In the genomic region with DNA sequence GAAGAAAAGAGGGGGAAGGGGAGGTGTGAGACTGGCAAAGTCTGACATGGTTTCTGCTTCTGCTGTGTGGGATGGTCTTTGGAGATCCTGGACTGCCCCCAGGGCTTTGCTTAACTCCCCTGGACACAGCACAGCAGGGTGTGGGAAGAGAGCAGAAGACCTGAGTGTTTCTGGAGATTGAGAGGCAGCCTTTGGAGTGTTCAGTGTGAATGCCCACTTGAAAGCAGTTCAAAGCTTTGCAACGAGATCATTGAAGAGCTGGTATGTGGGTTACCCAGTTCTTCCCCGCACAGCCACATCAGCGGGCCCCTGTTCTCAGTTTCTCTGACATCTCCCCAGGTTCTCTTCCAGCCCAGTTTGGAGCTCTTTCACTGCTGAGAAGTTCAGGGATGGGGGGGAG, we compare ENCODE assay signal across 20 mouse cellular contexts. TPM values are rescaled to one million over a fixed set of nuclear protein-coding genes. Genes with fewer than 3 reads are reported as not detected.
DNase-seq lines count a peak whose midpoint lies in the region; ATAC-seq lines count a peak whose summit lies in the region.
"Had no signal": no experiment of that assay in that cellular context is flagged by ENCODE, and none has a peak within 500 bp of the region (broad histone marks: within the 10 kb centered on the region; RNA-seq: fewer than 3 reads in every experiment).

No protein-coding gene starts in this region.

- peak overlapping the region; percentile 86 for H3K4me2 ChIP-seq in forebrain, embryonic 16.5 days (ENCODE audit: low read length)

- DNase-seq in heart, adult 11 months, result peak; percentile 55
- DNase-seq in heart, adult 8-10 months (ENCODE audit: low spot score), result no peak
- DNase-seq in left cerebral cortex, postnatal 4 days, result peak; percentile 8
- DNase-seq in left cerebral cortex, postnatal 10 days (ENCODE audit: extremely low spot score in 1 of 2, low spot score in 2 of 2), result no peak
- DNase-seq in brain, adult 2 months (ENCODE audit: low read depth, low spot score), result peak; percentile 65
- DNase-seq in adrenal gland, adult 2 months, result no peak
- DNase-seq: cerebellum, adult 18-20 months; kidney, adult 9 months; lung, adult 2 months; thymus, adult 2 months had no signal

- WGBS in forebrain, embryonic 16.5 days, result 11% methylated on average over 3 of the region's 3 CpGs

- intact Hi-C loops in left cerebral cortex, postnatal 4 days (cut with DNase I), result no loop called here
- intact Hi-C loops in left cerebral cortex, postnatal 10 days (cut with DNase I), result no loop called here

- peak; percentile 14 for ATAC-seq in forebrain, embryonic 16.5 days
- no peak for ATAC-seq in erythroid progenitor cell, adult 5-6 weeks (replicated peaks; ENCODE audit: low FRiP score, poor library complexity, severe bottlenecking)
- ATAC-seq: inflammation-experienced regulatory T-cells, adult 6 months had no signal

- H3K27ac ChIP-seq in forebrain, embryonic 16.5 days (ENCODE audit: low read length), result peak overlapping the region; percentile 85
- H3K27ac ChIP-seq: macrophage had no signal

- no peaks in the 10 kb centered on the region for H3K27me3 ChIP-seq in forebrain, embryonic 16.5 days (replicated peaks; ENCODE audit: control insufficient read depth, insufficient read depth, low read length)

- no peak overlapping the region for H3K4me3 ChIP-seq in forebrain, embryonic 16.5 days (replicated peaks; ENCODE audit: low read length)
- H3K4me3 ChIP-seq: erythroblast, embryonic 14.5 days had no signal

- H3K9ac ChIP-seq in forebrain, embryonic 16.5 days (replicated peaks; ENCODE audit: low read depth, low read length), result no peak overlapping the region; the same call in 1 of the 2 replicates

- H3K36me3 ChIP-seq in forebrain, embryonic 16.5 days (ENCODE audit: control insufficient read depth, insufficient read depth), result no peaks in the 10 kb centered on the region

- peaks cover 36% of the 10 kb centered on the region for H3K4me1 ChIP-seq in forebrain, embryonic 16.5 days (replicated peaks; ENCODE audit: control insufficient read depth, insufficient read depth, low read length)

- no peaks in the 10 kb centered on the region for H3K9me3 ChIP-seq in forebrain, embryonic 16.5 days (ENCODE audit: control insufficient read depth, low read length)

RNA-seq across cellular contexts. Expression of a gene that starts 4.7 kb away (rescaled TPM):
- total RNA-seq in heart, adult 8-10 months (2022), result not detected
- 10 to 100 TPM in 1 of 2 experiments, 1 to 10 TPM in 1; 9.5 to 10.1 TPM for total RNA-seq in left cerebral cortex, postnatal 4 days (2021)
- total RNA-seq in left cerebral cortex, postnatal 10 days (2021), result 10 to 100 TPM; 10.4 to 12.4 TPM
- 4.1 and 4.4 TPM in 2 replicates for polyA plus RNA-seq in forebrain, embryonic 16.5 days (2015; fragmentation: Nextera tagmentation; extraction: Ambion mirVana)
- total RNA-seq in erythroid progenitor cell, adult 5-6 weeks (2015; ENCODE audit: low replicate concordance), result not detected in 2 replicates
- not detected in 2 replicates for total RNA-seq in erythroid progenitor cell, adult 5-6 weeks (2017; ENCODE audit: low replicate concordance)
- under 1 TPM; 0.09 to 0.21 TPM for total RNA-seq in adrenal gland, adult 2 months (2021)
- 0.12 and 0.13 TPM in 2 replicates for polyA plus RNA-seq in adrenal gland, adult 2 months (2012; rRNA removed)
- total RNA-seq: gastrocnemius, adult 18-20 months; granulocyte monocyte progenitor cell, adult 5-6 weeks; liver, adult 2 months; monocyte, adult 5-6 weeks had no signal
- polyA plus RNA-seq: heart, embryonic 16.5 days; liver, adult 2 months; macrophage had no signal

Comparison
In these comparisons a context has a peak if more than half of its experiments do, and no peak if none do; other contexts are left out.
1. DNase-seq: peak in heart, adult 11 months (single experiment), left cerebral cortex, postnatal 4 days (single experiment) and brain, adult 2 months (single experiment); none in heart, adult 8-10 months (single experiment), left cerebral cortex, postnatal 10 days (0 of 2) and adrenal gland, adult 2 months (single experiment).
2. RNA of a gene that starts 4.7 kb away (total RNA-seq): 10.4 to 12.4 TPM in left cerebral cortex, postnatal 10 days and 9.5 to 10.1 TPM in left cerebral cortex, postnatal 4 days; 0.09 to 0.21 TPM in adrenal gland, adult 2 months, not detected in heart, adult 8-10 months and not detected in erythroid progenitor cell, adult 5-6 weeks; every median in the first group is over 4 times any median in the second.